Mouse (Mus musculus): Measurements from ENCODE around the gene Ctf1.

The Ctf1 gene

DNA sequence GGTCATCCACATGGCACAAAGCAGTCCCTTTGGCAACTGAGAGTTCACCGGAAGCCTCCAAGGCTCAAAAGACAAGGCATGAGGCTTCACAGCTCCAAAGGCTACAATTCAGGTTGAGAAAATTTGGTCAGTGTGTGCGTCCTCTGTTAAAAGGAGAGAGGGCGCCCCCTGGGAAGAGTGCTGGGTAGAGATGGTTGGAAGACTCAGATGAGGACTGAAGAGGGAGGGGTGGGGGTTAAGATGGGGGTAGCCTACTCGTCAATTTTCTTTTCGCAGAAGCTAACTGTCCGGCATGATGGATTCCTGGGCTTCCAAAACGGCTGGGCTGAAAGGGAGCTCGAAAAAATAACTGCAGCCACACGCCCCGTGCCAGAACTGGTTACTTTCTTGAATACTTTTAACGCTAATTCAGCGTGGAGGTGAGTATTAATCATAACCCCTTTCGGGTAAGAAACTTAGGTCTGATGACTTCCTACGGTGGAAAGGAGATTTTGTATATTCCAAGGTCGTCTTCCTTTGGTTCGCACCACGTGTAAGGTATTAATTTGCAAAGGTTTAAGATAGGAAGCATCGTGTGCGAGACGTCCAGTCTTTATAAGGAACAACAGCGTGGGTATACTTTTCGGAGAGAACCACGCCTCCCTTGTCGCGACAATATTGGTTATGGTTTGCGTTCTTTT is 32.0 kb downstream of the Ctf1 start, which contains the start of gene Fbxl19:
Gene Fbxl19 (plus strand): TSS at position 178 of the 680 bp plus-strand sequence.
- peak; percentile 60 for DNase-seq (ENCODE audit: low spot score)

DNA sequence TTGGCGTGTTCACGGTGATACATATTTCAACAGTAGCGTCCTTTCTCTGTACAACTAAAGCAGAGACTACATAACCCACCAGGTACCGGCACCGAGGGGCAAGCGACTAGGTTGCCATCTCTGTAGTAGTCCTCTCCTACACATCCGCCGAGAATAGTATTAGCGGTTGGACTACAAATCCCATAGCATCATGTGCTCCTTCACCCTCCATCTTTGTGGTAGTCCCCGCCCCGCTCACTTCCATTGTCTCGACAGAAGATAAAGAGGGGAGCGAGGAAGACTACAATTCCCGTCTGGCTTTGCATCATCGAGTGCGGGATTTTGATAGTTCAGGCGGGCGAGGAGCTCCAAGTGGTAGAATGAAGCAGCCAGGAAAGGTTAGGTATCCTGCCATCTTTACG is 32.7 kb downstream of the Ctf1 start:
- DNase-seq (ENCODE audit: low spot score) = peak; percentile 78

DNA sequence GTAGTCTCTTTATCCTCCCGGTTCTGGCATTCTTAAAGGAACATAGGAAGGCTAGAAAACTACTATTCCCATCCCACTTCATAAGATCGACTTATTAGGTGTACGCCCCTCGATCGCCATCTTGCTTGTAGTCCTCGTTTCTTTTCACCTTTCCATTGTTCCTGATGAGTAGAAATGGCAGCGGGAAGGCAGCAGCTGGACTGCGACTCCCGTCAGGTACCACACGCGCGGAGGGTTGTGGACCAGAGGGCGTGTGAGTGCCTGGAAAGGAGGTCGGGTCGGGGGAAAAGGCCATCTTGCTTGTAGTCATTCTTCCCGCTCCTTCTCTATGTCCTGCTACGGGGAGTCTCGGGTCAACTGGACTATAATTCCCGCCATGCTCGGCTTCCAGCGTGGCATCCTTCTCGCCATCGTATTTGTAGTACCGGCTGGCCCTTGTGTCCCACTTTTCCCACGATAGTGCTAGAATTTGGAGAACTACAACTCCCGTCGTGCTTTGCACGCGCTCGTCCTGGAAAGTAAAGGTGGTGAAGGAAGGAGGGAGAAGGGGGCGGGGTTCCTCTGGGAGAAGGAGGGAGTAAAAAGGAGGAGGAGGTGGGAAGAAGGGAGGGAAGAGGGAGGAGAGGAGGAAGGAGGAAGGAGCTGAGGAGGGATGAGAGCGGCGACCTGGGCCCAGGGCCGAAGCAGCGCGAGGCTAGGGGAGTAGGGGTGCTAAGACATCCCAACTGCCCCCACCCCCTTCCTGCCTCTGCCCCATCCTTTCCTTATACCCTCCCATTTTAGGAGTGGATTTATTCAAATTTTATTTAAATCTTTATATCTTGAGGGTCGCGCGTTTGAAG is 33.3 kb downstream of the Ctf1 start:
- DNase-seq (ENCODE audit: low spot score) = peak; percentile 88

DNA sequence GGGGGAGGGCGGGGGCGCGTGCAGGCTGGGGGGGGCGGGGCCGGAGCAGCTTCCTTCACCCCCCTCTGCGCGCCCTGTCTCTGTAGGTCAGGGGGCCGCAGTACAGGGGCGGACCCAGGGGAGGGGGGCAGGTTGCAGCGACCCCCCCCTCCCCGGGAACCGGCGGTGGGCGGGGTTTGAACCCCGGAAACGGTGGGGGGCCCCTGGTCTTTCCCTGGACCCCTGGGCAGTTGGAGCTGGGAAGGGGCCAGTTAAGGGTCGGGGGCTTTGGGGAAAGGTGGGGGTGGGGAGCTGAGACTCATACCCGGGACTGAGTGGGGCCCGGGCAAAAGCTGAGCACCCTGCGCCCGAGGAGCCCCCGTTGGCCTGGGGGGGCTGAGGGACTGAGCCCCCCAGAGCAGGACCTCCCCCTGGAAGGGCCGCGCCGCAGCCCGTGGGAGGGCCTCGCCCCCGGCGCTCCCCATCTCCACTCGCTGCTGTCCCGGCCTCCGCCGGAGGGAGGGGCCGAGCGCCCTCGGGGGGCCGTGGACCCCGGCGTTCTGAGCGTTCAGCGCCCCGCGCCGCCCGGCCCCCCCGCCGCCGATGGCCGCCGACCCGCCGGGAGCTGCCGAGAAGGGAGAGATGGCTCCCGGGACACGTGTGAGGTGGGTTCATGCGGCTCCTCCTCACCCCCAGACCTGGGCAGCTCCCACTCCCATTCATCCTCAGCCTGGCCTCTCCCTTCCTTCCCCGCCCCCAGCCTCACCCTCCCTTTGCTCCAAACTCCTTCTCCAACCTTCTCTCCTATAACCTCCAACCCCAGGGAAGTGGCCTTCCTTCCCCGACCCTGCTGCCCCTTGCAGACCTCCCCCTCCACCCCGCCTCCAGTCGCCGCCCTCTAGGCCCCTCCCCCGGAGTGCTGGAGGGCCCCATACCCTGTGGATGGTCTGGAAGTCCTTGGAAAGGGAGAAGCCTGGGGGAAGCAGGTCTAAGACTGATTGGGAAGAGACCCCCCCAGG is 34.3 kb downstream of the Ctf1 start:
- DNase-seq (ENCODE audit: low spot score) = no peak

DNA sequence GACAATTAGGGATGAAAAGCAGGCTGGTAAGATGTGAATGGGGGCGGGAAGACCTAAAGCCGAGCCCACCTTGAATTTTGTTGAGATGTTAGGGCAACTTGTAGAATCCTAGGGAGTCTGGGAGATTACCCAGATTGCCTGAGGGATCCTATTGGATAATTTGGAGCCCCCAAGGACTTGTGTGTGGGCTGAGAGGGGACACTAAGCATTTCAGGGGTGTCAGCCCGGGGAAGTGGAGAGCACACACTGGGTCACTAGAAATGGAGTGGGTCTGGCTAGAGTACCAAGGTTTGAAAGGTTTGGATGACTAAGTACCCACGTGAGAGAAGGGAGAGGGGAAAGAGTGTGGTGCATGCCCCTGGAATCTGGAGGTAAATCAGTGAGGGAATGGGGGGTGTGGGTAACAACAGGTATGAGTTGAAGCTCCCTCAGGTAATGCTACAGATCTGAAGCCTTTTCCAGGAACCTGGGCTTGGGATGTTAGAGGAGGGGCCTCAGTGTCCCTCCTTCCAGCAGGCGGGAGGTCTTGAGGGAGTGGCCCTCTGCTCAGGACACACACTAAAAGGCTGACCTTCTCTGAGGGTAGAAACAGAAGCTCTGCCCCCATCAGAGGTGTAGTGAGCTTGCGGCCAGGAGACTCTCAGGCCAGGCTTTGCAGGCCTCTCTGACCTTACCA is 35.2 kb downstream of the Ctf1 start:
- no peak for DNase-seq (ENCODE audit: low spot score)

DNA sequence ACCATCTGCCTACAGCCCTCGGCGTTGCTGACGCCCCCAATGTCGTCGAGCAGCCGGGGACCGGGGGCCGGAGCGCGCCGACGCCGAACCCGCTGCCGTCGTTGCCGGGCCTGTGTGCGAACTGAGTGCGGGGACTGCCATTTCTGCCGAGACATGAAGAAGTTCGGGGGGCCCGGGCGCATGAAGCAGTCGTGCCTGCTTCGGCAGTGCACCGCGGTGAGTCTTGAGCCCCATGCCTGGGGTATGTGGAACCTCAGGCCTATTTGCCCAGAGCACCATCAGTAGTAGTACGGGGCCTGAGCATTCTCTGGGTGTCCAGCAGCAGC is 35.7 kb downstream of the Ctf1 start:
- no peak for DNase-seq (ENCODE audit: low spot score)

DNA sequence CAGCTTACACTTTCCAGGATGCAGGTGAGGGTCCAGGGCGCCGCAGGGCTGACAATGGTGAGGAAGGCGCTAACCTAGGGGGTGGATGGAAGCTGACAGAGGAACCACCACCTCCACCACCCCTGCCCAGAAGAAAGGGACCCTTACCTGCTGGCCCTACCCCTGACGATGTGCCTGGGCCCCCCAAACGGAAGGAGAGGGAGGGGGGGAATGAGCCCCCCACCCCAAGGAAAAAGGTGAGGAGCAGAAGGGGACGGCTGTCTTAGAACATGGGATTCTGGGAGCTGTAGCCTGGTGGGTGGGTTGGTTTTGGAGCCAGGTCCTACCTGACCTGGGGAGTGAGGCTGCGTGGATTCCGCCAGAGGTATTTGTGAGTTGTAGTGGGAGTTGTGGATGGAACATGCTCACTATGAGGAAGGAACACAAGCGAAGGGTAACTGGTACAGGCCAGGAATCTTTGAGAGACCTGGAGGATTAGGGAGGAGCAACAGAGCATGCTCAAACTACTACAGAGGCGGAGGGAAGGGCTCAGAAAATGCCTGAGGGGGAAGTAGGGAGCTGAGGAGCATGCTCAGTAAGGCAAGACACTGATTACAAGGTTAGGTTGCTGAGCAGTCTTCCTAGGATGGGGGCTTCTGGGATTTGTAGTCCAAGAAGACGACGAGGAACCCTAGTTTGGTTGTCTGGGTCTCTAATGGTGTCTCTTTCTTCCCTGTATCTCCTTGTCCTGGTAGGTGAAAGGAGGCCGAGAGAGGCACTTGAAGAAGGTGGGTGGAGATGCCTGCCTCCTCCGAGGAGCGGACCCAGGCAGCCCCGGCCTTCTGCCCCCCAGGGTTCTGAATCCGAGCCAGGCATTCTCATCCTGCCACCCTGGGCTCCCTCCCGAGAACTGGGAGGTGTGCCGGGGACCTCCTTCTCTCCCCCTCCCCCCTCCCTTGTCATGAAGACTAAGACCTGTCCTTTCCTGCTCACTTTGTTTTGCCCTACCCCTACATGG is 37.9 kb downstream of the Ctf1 start:
- no peak for DNase-seq (ENCODE audit: low spot score)

DNA sequence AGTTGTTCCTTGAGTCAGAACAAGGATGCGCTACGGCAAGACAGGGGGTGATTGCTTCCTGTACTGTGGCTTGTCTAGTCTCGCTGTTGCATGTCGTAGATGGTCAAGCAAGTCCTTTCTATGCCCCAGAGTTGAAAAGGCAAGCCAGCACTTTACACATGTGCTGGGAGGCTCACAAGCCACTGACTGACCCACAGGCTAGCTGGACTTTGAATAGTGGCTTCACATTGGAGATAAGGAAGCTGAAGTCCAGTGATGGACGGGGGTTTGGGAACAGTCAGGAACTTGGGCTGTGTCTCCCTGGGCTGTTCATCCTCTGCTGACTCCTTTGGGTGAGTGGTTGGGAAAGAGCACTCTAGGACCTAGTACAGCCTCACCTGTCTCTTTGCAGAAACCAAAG is 39.1 kb downstream of the Ctf1 start:
- no peak for DNase-seq (ENCODE audit: low spot score)

DNA sequence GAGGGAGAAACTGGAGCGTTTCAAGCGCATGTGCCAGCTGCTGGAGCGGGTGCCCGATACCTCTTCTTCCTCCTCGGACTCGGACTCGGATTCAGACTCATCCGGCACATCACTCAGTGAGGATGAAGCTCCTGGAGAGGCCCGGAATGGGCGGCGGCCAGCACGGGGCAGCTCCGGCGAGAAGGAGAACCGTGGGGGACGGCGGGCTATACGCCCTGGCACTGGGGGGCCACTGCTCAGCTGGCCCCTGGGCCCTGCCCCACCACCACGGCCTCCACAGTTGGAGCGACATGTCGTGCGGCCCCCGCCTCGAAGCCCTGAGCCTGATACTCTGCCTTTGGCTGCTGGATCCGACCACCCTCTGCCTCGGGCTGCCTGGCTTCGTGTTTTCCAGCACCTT is 39.5 kb downstream of the Ctf1 start:
- no peak for DNase-seq (ENCODE audit: low spot score)

DNA sequence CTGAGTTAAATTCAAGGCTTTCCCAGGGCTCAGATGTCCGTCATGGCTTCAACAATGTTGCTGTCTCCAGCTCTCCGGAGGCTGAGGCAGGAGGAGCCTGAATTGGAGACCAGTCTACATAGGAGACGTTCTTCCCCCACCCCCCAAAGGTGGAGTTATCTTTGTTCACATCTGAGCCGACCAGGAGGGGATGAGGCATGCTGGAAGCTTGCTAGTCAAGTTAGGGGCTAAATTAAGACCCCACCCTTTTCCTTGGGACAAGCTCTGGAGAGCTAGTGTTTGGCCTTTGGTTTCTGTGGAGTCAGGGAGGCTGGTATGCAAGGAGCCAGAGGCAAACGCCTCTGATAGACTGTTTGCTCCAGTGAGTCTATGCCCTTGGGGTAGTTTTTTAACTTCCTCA is 40.6 kb downstream of the Ctf1 start:
- no peak for DNase-seq (ENCODE audit: low spot score)

DNA sequence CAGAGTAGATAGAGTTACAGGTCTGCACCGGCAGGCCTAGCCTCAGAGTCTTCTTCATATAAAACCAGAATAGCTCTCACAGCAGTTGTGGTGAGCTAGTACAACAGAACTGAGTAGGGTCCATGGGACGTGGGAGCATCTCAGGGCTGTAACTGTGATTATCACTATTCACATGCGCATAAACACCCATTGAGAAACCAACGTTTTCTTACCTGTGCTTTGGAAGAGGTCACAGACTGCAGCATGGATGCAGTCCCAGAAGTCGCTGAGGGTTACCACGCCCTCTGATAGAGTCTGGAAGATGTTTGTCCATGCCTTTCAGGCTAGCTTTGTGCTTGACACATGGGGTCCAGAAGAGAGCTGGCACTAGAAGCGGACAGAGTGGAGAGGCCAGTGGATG is 41.2 kb downstream of the Ctf1 start:
- no peak for DNase-seq (ENCODE audit: low spot score)

DNA sequence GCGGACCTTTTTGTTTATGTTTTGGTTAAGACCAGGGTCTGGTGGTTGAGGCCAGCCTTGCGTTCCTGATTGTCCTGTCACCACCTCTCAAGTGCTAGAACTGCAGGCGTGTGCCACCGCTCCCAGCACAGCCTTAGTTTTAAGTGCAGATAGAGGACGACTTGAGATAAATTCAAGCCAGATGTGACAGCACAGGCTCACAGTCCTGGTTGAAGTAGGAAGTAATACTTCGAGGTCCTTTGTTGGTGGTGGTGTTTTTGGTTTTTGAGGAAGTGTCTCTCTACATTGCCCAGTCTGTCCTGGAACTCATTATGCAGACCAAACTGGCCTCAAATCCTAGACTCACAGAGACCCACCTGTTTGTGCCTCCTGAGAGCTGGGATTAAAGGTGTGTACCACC is 47.2 kb downstream of the Ctf1 start:
- no peak for DNase-seq (ENCODE audit: low spot score)

DNA sequence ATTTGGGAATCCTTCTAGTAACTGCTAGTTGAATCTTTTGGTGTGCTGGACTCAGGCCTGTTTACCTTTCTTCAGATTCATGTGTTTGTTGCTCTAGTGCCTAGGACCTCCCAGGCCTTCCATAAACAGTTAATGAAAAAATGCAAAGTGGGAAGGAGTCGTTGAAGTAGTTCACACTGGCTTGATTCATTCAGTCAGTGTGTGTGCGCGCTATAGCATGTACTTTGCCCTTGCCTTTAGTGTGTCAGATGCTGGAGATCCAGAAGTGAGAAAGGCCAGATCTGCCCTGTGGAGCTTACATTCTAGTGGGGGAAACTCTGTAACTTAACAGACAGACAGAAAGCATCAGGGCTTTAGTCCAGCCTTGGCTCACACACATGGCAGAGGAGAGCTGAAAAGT is 47.9 kb downstream of the Ctf1 start:
- DNase-seq (ENCODE audit: low spot score) = no peak

DNA sequence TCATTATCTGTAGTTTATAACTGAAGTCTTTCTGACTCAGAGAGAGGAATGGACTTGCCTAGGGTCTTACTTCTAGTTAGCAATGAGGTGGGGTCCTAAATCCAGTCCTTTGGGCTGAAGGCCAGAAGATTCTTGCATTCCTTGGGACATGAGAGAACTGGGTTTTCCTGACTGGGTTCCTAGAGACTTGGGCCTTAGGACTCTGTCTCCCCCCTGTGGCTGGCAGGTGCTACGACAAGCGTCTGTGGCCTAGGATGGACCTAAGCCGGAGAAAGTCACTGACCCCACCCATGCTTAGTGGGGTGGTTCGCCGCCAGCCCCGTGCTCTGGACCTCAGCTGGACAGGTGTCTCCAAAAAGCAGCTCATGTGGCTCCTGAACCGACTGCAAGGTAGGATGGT is 48.5 kb downstream of the Ctf1 start:
- DNase-seq (ENCODE audit: low spot score) = peak; percentile 66

DNA sequence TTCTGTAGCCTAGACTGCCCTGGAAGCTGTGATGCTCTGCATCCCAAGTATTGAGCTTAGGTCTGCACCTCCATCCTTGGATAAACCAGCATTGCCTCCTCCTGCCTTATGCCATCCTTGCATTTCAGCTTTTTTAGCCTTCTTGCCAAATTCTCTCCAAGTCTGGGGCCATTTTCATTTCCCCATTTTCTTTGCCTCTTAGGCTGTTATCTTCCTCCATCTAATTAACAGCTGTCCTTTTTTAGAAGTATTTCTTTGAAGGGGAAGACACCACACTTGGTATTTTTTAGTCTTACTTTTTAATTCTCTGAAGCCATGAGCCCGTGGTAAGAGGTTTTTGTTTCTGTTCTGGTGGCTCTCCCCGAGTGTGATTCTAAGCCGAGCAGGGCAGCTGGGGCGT is 51.1 kb downstream of the Ctf1 start:
- DNase-seq (ENCODE audit: low spot score) = no peak

DNA sequence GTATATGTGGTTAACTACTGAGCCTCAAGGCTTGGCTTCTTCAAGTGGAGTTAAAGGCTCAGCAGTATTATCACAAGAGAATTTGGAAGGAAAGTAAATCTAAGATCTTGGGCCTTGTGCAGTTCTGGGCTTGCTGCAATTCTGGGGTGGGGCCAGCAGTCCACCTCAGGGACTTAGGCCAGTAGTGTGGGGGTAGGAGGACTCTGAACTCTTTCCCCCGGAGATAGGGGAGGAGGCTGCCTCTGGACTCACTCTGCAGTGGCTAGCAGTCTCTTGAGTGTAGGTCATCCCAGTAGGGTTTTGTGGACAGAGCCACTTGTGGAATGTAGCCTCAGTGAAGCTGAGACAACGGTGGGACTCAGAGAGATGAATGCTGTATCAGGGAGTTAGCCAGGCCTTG is 53.2 kb downstream of the Ctf1 start:
- DNase-seq (ENCODE audit: low spot score) = no peak

DNA sequence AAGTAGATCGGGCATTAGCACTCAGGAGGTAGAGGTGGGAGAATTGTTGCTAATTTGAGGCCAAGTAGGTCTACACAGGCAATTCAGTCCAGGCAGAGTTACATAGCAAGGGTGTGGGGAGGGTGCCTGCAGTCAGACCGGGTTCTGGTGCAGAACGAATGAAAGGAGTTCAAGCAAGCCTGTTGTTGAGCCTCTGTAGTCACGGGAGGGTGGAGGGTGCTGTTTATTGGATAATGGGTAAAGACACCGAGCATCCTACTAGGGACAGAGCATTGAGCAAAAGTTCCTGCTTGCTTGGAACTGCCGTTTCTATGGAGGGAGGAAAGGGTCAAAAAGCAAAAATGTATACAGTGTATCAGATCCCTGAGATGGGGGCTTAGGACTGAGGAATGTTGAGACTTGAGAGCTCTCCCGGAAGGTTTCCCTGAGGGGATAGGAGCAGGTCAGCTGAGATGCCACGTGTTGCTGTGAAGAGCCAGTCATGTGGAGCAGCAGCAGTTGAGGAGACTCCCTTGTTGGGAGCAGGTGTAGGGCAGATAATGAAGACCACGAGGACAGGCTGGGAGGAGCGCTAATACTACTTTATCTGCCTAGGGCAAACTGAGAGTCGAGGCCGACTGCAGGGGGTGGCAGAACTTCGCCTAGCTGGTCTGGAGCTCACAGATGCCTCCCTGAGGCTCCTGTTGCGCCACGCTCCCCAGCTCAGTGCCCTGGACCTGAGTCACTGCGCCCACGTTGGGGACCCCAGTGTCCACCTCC is 54.5 kb downstream of the Ctf1 start:
- no peak for DNase-seq (ENCODE audit: low spot score)

Measured in ovary, postnatal 14 days (tissue).